Mouse (Mus musculus): Measurements from ENCODE around the gene Nmrk1. TPM values are rescaled to one million over a fixed set of nuclear protein-coding genes. Genes with fewer than 3 reads are reported as not detected.

Gene Nmrk1
- polyA plus RNA-seq, 1 experiment from 2014 or later = 4.5 TPM

- Histone ChIP-seq H3K27ac (no peak overlapping the region), H3K4me1 (no peaks in the 10 kb centered on the region), H3K36me3 (ENCODE audit: poor library complexity, severe bottlenecking) (peaks cover 10% of the 10 kb centered on the region), H3K9me3 (replicated peaks) (no peaks in the 10 kb centered on the region), H3K4me3 (no peak overlapping the region), H3K9ac (no peak overlapping the region), H3K27me3 (no peaks in the 10 kb centered on the region), H3K4me2 (no peak overlapping the region)
- 87% methylated on average over 3 of the region's 3 CpGs for WGBS
- ATAC-seq = no peak
Measured at GRCm38 (mm10) chr19:18692176-18692575, 60.4 kb downstream of the Nmrk1 start.

- ATAC-seq = no peak
- 78% methylated on average over 2 of the region's 2 CpGs for WGBS
Measured at GRCm38 (mm10) chr19:18692768-18693167, 61.0 kb downstream of the Nmrk1 start.

GRCm38 (mm10) chr19:18695116-18695515, 63.4 kb downstream of the Nmrk1 start:
- no peak overlapping the region for H3K4me3 ChIP-seq
- H3K36me3 ChIP-seq (ENCODE audit: poor library complexity, severe bottlenecking) = peaks cover 10% of the 10 kb centered on the region
- 95% methylated on average over 3 of the region's 3 CpGs for WGBS
- no peaks in the 10 kb centered on the region for H3K27me3 ChIP-seq
- no peaks in the 10 kb centered on the region for H3K4me1 ChIP-seq
- no peak overlapping the region for H3K27ac ChIP-seq
- H3K4me2 ChIP-seq = no peak overlapping the region
- no peak overlapping the region for H3K9ac ChIP-seq
- no peak for ATAC-seq
- H3K9me3 ChIP-seq (replicated peaks) = no peaks in the 10 kb centered on the region

More at GRCm38 (mm10) chr19:18692768-18693167, 61.0 kb downstream of the Nmrk1 start:
- Histone ChIP-seq H3K4me1 (no peaks in the 10 kb centered on the region), H3K9me3 (replicated peaks) (no peaks in the 10 kb centered on the region), H3K27me3 (no peaks in the 10 kb centered on the region), H3K9ac (no peak overlapping the region), H3K4me2 (no peak overlapping the region), H3K36me3 (ENCODE audit: poor library complexity, severe bottlenecking) (peaks cover 10% of the 10 kb centered on the region), H3K4me3 (no peak overlapping the region), H3K27ac (no peak overlapping the region)

GRCm38 (mm10) chr19:18695552-18695951, 63.8 kb downstream of the Nmrk1 start:
- Histone ChIP-seq H3K4me1 (no peaks in the 10 kb centered on the region), H3K9ac (no peak overlapping the region), H3K4me2 (no peak overlapping the region), H3K4me3 (no peak overlapping the region), H3K27ac (no peak overlapping the region), H3K9me3 (replicated peaks) (no peaks in the 10 kb centered on the region), H3K36me3 (ENCODE audit: poor library complexity, severe bottlenecking) (peaks cover 10% of the 10 kb centered on the region), H3K27me3 (no peaks in the 10 kb centered on the region)
- ATAC-seq = no peak
- WGBS = 96% methylated on average over 1 of the region's 1 CpGs

Other genes starting within 250 kb of the Nmrk1 start
- gene Ostf1, start 127 bp upstream of the Nmrk1 start, polyA plus RNA-seq (2015; fragmentation: Nextera tagmentation; extraction: Ambion mirVana) = 26.4 and 29.5 TPM in 2 replicates
- 17.7 and 18.0 TPM in 2 replicates for gene Carnmt1, start 38.8 kb downstream of the Nmrk1 start, polyA plus RNA-seq (2015; fragmentation: Nextera tagmentation; extraction: Ambion mirVana)
- gene D030056L22Rik, start 81.2 kb downstream of the Nmrk1 start, polyA plus RNA-seq (2015; fragmentation: Nextera tagmentation; extraction: Ambion mirVana) = 74.1 and 82.2 TPM in 2 replicates
- gene Trpm6, start 118.0 kb downstream of the Nmrk1 start, polyA plus RNA-seq (2015; fragmentation: Nextera tagmentation; extraction: Ambion mirVana) = 0.10 and 0.19 TPM in 2 replicates

Data from forebrain, embryonic 13.5 days (tissue).